Mouse (Mus musculus) olfactory bulb, adult 2 months (tissue): ENCODE measurements around the gene Tk1. TPM values are rescaled to one million over a fixed set of nuclear protein-coding genes. Genes with fewer than 3 reads are reported as not detected.

ENCODE experiments used
- H3K27ac ChIP-seq: fragments of 200-500 bp; 2 replicates; pipeline ENCODE4 v1.5.1; 2012; ENCODE audit warnings: low read depth, low read length; ENCODE audit not compliant: insufficient read depth
- H3K4me1 ChIP-seq: fragments of 200-500 bp; 2 replicates; pipeline ENCODE4 v1.6.1; 2012; ENCODE audit warnings: low read length; ENCODE audit not compliant: control insufficient read depth, insufficient read depth
- H3K4me3 ChIP-seq: fragments of 200-500 bp; 2 replicates; pipeline ENCODE4 v1.5.1; 2012; ENCODE audit warnings: mild to moderate bottlenecking, low read depth, low read length, moderate library complexity; ENCODE audit not compliant: insufficient read depth
- CTCF ChIP-seq: fragments of 200-500 bp; IDR thresholded peaks from 2 replicates; pipeline ENCODE4 v1.5.1; 2012; ENCODE audit warnings: low read depth, mild to moderate bottlenecking, low read length, moderate library complexity; ENCODE audit not compliant: insufficient read depth
- POLR2A ChIP-seq: fragments of 200-500 bp; IDR thresholded peaks from 2 replicates; pipeline ENCODE4 v1.6.1; 2012; ENCODE audit warnings: mild to moderate bottlenecking, low read depth, low read length, moderate library complexity; ENCODE audit not compliant: insufficient read depth
- WGBS: fragments of 180-500 bp; shearing (Covaris S2); methylation state at CpG from one replicate; pipeline ENCODE4 v1.1.7; 2018; 5-methylcytosine and 5-hydroxymethylcytosine counted together
- polyA plus RNA-seq: library from polyadenylated mRNA; stranded (reverse); fragments of >200 nt; gene quantifications from 2 replicates; pipeline ENCODE4 v1.2.4, GENCODE M21; 2012; ENCODE audit warnings: low replicate concordance; ENCODE audit not compliant: missing spikeins, insufficient read depth, insufficient read length

Tk1 gene
- polyA plus RNA-seq, result not detected in 2 replicates

DNA sequence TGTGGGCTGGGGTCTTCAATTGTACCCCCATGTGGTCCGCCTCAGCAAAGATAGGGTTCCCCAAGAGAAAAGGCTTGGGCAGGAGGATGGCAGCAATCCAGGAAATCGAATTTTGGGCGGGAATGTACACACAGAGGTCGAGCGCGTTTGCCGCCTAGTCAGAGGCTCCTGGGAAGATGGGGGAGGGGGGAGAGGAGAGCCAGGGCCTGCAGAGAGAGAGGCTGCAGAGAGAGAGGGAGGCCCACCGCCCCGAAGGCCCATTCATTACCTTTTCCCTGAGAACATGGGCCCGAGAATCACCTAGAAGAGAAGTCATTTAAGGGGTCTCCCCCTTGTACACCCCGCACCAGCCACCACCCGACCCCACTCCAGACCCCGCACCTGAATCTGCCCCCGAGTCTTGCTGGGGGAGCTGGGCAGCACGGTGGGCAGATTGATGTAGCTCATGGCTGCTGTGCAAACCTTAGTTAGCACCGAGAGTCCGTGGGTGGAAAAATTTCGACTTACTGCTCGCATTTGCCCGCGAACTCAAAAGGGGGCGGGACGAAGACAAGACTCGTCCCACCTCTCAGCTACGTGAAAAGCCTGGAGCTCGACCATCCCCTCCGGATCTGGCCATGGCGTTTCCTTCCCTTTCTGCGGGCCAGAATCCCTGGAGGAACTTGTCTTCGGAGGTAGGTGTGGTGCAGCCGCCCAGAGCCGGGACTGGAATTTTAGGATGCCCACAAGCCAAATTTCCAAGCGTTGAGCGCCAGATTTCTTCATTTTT lies at the start of gene Tk1, which contains the start of gene Afmid:
Gene Tk1 (minus strand): TSS at position 760 of the 769 bp plus-strand sequence.
Gene Afmid (plus strand): TSS at position 592 of the 769 bp plus-strand sequence.
- TF ChIP-seq POLR2A, result no peak
- TF ChIP-seq CTCF, result no peak
- H3K27ac ChIP-seq, result no peak within 1 kb of the TSS
- WGBS, result 2% methylated on average over 34 of the region's 34 CpGs
- H3K4me1 ChIP-seq, result peaks cover 15% of the 10 kb centered on the region
- peak within 1 kb of the TSS; percentile 12 for H3K4me3 ChIP-seq

DNA sequence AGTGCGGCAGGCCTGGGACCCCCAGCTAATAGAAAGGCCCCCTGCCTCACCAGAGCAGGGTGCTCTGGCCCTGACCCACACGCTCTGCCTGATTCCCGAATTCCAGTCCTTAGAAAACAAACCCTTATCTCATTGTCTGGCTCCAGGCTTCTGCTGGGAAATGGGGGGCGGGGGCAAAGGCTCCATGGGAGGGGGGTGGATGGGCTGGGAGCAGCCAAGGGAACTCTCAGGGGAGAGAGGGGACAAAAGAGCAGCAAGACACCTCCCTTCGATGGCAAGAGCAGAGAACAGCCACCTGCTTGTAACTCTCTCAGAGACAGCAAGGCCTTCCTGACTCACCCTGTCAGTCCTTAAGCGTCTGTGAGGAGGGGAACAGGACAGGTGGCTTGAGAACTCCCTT lies 49.8 kb upstream of the Tk1 start:
- H3K27ac ChIP-seq, result no peak overlapping the region
- H3K4me1 ChIP-seq, result peaks cover 19% of the 10 kb centered on the region
- 69% methylated on average over 6 of the region's 6 CpGs for WGBS
- TF ChIP-seq POLR2A (no peak), CTCF (no peak)
- H3K4me3 ChIP-seq, result no peak overlapping the region

GRCm38 (mm10) chr11:117874419-117874818 lies 48.5 kb upstream of the Tk1 start:
- Histone ChIP-seq H3K27ac (no peak overlapping the region), H3K4me3 (no peak overlapping the region), H3K4me1 (peaks cover 21% of the 10 kb centered on the region)
- 57% methylated on average over 4 of the region's 4 CpGs for whole genome bisulfite sequencing
- TF ChIP-seq POLR2A (no peak), CTCF (no peak)

DNA sequence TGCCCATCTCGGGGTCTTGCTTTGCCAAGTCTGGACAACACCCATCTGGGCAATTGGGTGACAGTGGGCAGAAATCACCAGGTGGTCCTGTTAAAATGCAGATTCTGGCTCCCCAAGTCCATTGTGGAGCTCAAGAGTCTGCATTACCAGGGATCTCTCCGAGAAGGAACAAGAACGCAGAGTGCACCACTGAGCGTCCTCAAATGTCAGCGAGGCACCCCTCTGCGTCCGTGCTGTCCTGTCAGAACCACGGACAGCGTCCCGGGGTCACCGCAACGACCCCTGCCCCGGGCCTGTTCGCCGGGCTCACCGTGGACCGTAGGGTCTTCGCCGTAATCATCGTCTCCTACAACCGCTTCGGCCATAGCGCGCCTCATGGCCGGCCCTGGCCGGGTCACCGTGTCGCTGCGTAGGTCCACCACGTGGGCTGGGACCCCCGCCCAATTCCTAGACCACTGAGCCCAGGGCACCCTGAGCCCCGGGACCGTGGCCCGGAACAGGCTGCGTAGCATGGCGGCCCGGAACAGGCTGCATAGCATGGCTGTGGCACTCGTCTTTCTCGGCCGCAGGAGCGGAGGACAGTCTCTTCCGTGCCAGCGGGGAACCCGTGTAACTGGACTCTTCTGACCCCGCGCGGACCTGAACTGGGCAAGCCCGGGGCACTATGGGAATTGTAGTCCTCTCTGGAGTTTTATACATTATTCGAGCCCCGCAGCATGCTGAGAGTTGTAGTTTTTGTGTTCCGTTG lies 47.1 kb upstream of the Tk1 start, which contains the start of gene Tha1:
Gene Tha1 (minus strand): TSS at position 621 of the 748 bp plus-strand sequence.
- Histone ChIP-seq H3K27ac (no peak within 1 kb of the TSS; the same call in 1 of the 2 replicates), H3K4me1 (peaks cover 15% of the 10 kb centered on the region), H3K4me3 (peak within 1 kb of the TSS; percentile 70)
- 1% methylated on average over 51 of the region's 51 CpGs for WGBS
- 0 out of 2 replicates have a peak, but pooled peaks have one; percentile 45 for TF ChIP-seq POLR2A
- TF ChIP-seq CTCF, result no peak

GRCm38 (mm10) chr11:117871911-117872584 lies 46.2 kb upstream of the Tk1 start:
- TF ChIP-seq CTCF, result no peak
- TF ChIP-seq POLR2A, result no peak
- 73% methylated on average over 12 of the region's 12 CpGs for WGBS
- H3K27ac ChIP-seq, result no peak overlapping the region

GRCm38 (mm10) chr11:117871376-117871775 lies 45.5 kb upstream of the Tk1 start:
- TF ChIP-seq POLR2A, result no peak
- no peak for TF ChIP-seq CTCF
- Histone ChIP-seq H3K4me1 (peaks cover 13% of the 10 kb centered on the region), H3K4me3 (no peak overlapping the region), H3K27ac (no peak overlapping the region)
- 77% methylated on average over 5 of the region's 5 CpGs for WGBS

More at GRCm38 (mm10) chr11:117871911-117872584, 46.2 kb upstream of the Tk1 start:
- H3K4me3 ChIP-seq, result no peak overlapping the region
- peaks cover 13% of the 10 kb centered on the region for H3K4me1 ChIP-seq

DNA sequence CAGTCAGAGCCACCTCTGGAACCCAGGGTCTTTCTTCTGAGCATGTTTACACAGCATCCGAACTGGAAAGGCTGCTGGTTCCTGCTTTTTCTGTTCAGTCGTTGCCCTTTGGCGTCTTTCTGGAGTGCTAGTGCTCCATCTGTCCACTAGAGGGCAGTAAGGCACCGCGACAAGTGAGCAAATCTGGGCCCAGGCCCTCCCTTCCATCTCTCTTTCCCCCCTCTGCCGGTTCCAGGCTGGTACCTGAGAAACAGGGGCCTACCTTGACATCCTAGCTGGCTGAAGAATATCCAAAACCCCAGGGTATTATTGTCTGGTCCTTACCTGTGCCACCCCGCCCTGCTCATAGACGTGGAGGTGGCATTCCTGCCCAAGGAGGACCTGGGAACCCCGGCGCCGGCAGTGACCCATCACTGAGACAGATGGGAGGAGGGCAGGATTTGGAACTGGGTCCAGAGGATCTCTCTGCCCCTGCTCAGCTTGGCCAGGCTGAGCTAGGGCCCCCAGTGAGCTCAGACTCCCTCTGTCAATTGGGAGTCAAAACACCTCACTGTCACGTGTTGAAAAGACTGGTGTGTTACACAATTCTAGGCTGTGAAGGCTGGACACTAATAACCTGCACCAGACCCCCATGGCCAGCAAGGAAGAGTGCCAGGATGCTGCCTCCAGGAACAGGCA lies 44.9 kb upstream of the Tk1 start:
- H3K27ac ChIP-seq, result no peak overlapping the region
- 34% methylated on average over 12 of the region's 12 CpGs for WGBS
- no peak for TF ChIP-seq POLR2A
- peak; percentile 84 for TF ChIP-seq CTCF
- no peak overlapping the region for H3K4me3 ChIP-seq
- peaks cover 13% of the 10 kb centered on the region for H3K4me1 ChIP-seq

DNA sequence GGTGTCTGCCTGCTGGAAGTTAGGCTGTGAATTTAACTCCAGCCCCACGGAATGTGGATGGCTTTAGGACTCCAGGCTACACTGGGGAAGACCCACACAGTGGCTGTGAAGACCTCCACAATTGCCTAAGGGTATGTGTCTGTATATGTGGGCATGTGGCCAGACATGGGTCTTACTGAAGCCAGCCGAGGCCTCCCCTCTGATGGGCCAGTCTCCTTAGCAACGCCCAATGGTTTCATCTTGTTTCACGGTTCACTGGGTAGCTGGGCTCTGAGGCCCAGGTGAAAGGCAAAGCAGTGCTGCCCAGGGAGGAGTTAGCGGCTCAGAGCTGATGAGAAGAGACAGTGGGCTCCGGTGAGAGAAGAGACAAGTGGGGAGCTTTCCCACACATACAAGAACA lies 40.1 kb upstream of the Tk1 start:
- Histone ChIP-seq H3K4me3 (no peak overlapping the region), H3K27ac (no peak overlapping the region), H3K4me1 (peaks cover 5% of the 10 kb centered on the region; the same call in 1 of the 2 replicates)
- 30% methylated on average over 6 of the region's 6 CpGs for WGBS
- no peak for TF ChIP-seq POLR2A
- TF ChIP-seq CTCF, result no peak
